Mouse (Mus musculus): ENCODE results near the gene S100a4.

- TF ChIP-seq CTCF (IDR thresholded peaks at IDR 0.05; ENCODE audit: borderline replicate concordance, extremely low read depth, insufficient read depth, insufficient read length) = no peak
- no peak for TF ChIP-seq POLR2A (IDR thresholded peaks at IDR 0.05; ENCODE audit: borderline replicate concordance, extremely low read depth, insufficient read depth, insufficient read length, poor library complexity, severe bottlenecking)
Observed at GRCm38 (mm10) chr3:90625496-90625895, 21.9 kb downstream of the S100a4 start.
